Mouse (Mus musculus): ENCODE measurements at regions not wholly inside any gene's neighbourhood (a gene's known extent, or its start where the extent isn't known, plus 50 kb on each side); places are given as distances from the start of the nearest gene placed in this dataset.

DNA sequence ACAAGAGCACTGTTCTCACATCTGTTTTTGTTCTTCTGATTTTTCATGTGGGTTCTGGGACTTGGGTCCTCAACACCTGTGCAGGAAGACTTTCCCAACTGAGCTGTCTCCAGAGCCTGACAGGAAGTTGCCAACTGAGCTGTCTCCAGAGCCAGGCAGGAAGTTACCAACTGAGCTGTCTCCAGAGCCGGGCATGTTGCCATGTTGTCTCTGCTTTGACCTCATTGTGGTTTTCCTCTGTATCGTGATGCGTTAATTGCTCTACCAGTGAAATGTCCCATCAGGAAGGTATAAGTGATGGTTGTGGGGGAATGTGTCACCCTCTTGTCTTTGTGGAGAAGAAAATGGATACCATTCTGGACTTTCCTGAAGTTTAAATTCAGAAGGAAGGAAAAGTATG lies 54.4 kb upstream of the Olfm4 start:
- in situ Hi-C loops (cut with MboI; ENCODE audit: unreplicated experiment in 2 of 2), result no loop called here

DNA sequence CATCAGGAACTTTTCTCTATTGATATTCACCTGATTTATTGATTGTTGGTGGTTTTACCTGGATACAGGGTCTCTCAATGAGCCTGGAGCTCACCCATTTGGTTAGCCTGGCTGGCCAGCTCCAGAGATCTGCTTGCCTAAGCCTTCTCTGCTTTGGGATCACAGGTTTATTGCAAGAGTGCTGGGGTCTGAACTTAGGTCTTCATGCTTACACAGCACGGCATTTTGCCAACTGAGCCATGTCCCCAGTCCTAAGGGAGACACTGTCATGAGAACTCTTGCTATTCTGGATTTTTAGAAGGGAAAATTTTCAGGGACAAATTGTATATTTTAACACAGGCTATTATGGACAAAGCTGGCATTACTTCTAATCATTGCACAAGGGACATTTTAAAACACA lies 56.7 kb upstream of the Olfm4 start:
- in situ Hi-C loops (cut with MboI; ENCODE audit: unreplicated experiment in 2 of 2), result no loop called here

DNA sequence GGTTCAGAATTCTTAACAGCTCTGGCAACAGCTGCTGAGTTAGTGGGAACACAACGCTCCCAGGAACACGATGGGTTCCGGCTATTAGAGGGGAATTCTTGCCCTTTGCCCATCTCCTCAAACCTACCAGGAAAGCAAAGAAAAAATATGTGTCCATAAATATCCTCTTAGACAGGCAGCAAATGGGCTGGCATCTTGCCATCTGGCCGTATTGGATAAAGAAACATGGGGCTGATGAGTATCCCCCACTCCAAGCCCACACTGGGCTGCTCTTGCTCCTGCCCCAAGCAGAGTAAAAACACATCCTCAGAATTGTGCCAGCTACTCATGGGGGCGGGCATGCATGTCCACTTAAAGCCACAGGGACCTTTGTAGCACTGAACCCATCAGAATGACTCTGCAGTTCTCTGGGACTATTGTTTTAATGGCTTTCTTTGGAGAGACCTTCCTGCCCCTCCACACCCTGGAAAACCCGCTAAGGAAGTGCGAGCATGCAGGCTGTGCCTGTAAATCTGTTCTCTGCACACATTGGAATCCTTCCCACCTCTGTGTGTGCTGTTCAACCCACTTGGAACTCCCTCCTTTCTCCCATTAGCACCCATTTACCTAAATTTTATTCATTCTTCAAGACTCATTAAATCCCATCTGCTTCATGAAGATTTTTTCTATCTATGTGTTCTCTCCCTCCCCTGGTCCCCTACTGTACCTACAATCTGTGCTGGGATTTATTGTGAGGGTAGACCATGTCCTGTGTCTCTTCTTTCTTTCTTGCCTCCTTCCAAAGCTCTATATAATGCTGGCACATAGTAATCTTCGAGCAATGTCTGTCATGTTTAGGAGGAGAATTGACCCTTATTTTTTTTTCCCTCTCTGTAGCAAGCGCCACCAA lies 66.7 kb upstream of the Olfm4 start:
- in situ Hi-C loops (cut with MboI; ENCODE audit: unreplicated experiment in 2 of 2), result loop anchor here in 1 of 2 experiments (25.0 kb wide), 1 partner anchor 530 kb away; the partner anchor contains the start of genes Mtrf1 and Naa16

DNA sequence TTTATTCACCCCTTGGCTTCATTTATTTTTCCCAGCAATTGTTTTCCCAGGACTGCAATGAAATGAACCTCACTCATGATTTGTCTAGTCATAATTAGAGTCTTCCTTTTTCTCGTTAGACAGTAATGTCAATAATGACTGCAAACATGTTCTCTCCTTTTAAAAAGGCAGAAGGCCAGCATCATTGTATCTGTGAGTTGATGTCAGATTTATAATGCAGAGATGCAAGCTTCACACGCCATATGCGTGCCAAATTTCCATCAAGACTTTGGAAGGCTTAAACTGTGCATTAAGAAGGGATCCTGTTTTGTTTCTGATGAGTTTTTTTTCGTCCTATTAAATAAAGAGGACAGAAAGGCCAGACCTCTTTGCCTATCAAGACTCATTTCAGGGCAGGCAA lies 68.9 kb upstream of the Olfm4 start:
- in situ Hi-C loops (cut with MboI; ENCODE audit: unreplicated experiment in 2 of 2), result loop anchor here in 1 of 2 experiments (25.0 kb wide), 1 partner anchor 528 kb away; the partner anchor contains the start of genes Mtrf1 and Naa16

DNA sequence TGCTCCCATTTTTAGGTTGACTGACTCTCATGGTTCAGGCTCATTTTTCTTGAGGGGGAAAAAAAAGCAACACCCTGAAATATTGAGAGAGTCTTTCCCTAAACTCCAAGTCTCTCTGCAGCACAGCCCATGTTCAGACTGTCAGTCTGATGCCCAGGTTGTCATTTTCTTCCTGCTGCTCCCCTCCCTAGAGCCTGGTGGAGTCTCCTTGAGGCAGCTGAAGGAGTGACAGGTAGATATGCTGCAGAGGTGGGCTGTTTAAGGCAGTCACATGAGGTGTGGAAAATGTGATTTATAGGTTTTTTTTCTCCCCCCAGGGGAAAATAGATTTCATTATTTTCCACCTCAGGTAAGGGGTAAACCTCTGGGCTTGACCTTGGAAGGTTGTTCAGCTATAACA lies 70.6 kb upstream of the Olfm4 start:
- in situ Hi-C loops (cut with MboI; ENCODE audit: unreplicated experiment in 2 of 2), result loop anchor here in 1 of 2 experiments (25.0 kb wide), 1 partner anchor 526 kb away; the partner anchor contains the start of genes Mtrf1 and Naa16

DNA sequence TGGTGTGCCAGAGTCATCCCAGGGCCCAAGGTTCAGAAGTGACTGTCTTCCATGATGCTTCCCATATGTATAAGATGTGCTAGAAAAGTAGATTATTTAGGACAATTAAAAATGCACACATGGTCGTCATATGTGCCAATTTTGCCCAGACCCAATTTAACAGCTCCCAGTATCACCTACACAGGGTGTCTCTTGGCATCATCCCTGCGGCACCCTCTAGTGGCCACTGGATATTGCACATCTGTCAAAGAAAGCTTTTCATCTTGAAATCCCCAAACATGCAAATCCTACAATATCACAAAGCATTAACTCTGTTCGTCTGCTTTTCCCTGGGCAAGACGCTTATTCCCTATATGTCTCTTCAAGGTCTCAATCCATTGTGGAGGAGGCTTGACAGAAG lies 71.3 kb upstream of the Olfm4 start:
- in situ Hi-C loops (cut with MboI; ENCODE audit: unreplicated experiment in 2 of 2), result loop anchor here in 1 of 2 experiments (25.0 kb wide), 1 partner anchor 525 kb away; the partner anchor contains the start of genes Mtrf1 and Naa16

DNA sequence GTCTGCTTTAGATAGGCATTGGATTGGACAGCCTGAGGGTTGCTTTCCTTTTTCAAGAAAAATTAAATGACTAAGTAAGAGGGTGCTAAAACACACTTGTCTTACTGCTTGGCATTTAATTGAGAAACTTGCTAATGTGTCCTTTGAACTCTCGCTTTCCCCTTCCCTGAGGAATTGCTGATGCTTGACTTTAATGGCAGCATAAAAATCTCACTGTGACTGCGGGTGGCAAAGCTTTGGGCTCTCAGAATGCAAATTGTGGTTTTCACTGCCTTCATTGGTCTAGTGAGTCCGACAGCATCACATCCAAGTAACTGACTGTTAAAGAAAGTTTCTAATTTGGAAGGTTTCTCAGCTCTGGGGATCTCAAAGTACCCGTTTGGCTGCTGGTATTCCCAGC lies 76.1 kb upstream of the Olfm4 start:
- in situ Hi-C loops (cut with MboI; ENCODE audit: unreplicated experiment in 2 of 2), result loop anchor here in 1 of 2 experiments (25.0 kb wide), 1 partner anchor 520 kb away; the partner anchor contains the start of genes Mtrf1 and Naa16

DNA sequence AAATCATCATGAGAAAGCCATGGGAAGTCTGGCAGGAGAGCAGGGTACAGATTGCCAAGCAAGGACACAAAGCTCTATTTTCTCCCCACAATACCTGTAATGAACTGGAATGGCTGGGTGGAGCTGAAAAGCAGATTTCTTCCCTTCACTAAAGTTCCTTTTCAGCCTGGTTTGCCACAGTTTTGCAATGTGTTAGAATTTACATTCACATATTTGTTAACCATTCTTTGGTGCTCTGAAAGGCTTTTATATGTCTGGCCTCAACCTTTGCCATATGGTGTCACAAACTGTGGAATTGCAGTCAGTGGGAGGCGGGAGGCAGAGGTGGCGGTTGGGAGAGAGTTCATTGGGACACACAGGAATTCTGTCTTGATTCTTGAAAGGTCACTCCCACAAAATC lies 78.3 kb upstream of the Olfm4 start:
- in situ Hi-C loops (cut with MboI; ENCODE audit: unreplicated experiment in 2 of 2), result loop anchor here in 1 of 2 experiments (25.0 kb wide), 1 partner anchor 518 kb away; the partner anchor contains the start of genes Mtrf1 and Naa16

DNA sequence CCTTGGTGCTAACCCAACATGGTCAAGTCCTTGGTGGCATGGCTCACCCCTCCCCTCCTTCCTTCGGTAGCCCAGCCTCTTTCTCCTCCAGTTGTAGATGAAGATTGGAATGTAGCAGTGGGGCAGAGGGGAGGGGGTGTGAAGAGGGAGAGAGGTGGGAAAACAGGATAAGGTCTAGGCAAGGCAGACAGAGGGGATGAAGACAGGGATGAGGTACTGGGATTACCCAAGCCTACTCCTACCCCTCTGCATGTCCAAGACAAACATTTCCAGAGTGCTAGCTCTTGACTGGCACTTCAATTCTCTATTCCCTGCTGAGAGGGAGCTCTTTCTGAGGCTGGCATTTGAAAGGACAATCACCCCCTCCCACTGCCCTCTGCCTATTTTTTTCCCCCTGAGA lies 81.5 kb upstream of the Olfm4 start:
- in situ Hi-C loops (cut with MboI; ENCODE audit: unreplicated experiment in 2 of 2), result loop anchor here in 1 of 2 experiments (25.0 kb wide), 1 partner anchor 515 kb away; the partner anchor contains the start of genes Mtrf1 and Naa16

DNA sequence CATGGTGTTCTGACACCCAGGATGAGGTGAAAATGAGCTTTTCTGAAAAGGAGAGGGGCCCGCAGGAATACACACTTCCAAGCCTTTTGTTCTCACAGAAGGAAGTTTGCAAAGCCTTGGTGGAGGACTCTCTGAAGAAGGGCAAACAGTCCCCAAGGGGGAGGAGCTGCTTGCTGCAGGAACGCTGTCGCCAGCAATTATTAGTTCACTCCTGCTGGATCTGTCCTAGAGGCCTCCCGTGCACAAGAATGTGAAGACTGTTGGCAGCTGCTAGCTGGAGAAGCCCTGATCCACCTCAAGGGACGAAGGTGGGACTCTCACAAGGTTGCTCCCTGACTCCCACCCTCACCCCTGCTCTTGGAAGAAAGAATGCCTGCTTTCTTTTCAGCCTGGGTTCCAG lies 85.6 kb upstream of the Olfm4 start:
- in situ Hi-C loops (cut with MboI; ENCODE audit: unreplicated experiment in 2 of 2), result no loop called here

DNA sequence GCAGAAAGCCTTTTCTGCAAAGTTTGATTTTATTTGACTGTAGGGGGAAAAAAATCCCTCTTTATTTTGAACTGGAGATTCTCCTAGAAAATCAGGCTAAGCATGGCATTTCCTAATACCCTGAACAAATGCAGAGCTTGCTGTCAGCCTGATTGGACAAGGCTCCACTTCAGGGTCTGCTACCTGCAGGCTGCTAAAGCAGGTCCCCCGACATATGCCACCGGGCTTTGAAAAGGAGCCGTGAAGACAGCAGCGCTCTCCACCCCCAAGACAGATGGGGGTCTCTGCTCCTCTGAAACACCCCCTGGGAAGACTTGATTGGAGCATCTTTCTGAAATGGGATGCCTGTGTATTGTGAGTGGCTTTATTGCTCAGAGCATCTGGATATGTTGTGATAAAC lies 90.6 kb upstream of the Olfm4 start:
- in situ Hi-C loops (cut with MboI; ENCODE audit: unreplicated experiment in 2 of 2), result no loop called here

DNA sequence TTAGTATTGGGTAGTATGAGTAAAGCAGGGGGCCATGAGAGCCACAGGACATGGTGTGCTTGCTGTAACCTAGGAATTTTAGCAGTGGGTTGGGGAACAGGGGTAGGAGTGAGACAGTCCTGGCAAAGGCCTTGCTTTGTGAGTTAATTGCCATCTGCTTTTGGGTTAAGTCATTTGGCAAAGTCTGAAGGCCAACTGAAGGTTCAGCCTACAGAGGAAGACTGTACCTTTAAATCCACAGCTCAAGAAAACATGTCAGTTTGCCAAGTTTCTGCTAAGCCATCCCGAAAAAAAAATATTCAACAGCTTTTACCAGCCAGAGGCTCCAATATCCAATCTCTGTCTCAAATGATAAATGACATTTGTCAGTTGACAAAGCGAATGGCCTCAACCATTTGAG lies 93.2 kb upstream of the Olfm4 start:
- in situ Hi-C loops (cut with MboI; ENCODE audit: unreplicated experiment in 2 of 2), result no loop called here

DNA sequence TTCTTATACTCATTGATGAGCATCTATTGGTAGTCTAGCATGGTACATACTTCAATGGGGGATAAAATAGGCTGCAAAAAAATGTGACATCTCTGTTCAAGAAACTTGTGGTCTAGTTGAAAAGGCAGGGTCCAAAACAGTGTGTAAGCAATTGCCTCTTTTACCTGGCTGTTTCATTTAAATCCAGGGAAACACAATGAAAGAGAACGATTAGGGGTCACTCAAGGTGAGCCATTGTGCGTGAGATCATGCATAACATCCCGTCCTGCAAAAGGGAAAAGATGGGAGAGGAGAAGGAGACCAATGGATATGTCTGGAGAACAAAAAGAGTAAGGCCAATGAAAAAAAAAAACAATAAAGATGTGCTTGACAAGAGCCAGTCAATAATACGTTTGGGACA lies 93.6 kb upstream of the Olfm4 start:
- in situ Hi-C loops (cut with MboI; ENCODE audit: unreplicated experiment in 2 of 2), result no loop called here

DNA sequence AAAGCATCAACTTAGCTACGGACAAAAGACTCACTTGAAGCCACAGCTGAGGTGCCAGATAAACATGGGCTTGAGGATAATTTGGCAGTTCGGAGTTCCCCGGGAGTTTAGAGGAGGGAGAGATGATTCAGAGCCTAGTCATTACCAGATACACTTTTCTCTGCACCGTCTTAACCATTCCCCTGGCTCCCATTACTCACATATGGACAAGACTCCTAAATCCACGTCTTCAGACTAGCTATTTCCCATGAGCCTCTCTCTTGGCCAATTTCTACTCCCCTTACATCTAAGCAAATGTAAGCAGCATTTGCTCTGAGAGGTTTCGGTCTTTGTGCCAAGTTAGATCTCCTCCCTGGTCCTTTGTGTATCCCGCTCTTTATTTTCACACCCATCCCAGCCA lies 100.4 kb upstream of the Olfm4 start:
- in situ Hi-C loops (cut with MboI; ENCODE audit: unreplicated experiment in 2 of 2), result no loop called here

DNA sequence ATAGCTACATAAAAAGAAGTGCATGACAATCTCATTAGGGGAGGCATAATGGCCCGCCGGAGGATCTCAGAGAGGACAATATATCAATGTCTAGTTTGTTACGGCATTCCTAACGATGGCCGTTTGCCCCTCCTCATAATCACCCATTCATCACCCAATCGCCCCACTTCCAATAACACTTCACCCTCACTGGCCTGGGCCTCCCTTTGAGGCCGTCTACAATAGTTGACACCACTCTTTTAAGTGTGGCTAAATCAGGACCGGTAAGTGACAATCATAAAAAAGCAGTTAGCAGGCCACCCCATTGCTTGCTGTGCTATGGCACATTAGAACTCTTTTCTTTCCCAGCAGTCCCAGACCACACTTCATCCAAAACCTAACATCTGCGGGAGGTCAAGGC lies 102.2 kb upstream of the Olfm4 start:
- in situ Hi-C loops (cut with MboI; ENCODE audit: unreplicated experiment in 2 of 2), result no loop called here

DNA sequence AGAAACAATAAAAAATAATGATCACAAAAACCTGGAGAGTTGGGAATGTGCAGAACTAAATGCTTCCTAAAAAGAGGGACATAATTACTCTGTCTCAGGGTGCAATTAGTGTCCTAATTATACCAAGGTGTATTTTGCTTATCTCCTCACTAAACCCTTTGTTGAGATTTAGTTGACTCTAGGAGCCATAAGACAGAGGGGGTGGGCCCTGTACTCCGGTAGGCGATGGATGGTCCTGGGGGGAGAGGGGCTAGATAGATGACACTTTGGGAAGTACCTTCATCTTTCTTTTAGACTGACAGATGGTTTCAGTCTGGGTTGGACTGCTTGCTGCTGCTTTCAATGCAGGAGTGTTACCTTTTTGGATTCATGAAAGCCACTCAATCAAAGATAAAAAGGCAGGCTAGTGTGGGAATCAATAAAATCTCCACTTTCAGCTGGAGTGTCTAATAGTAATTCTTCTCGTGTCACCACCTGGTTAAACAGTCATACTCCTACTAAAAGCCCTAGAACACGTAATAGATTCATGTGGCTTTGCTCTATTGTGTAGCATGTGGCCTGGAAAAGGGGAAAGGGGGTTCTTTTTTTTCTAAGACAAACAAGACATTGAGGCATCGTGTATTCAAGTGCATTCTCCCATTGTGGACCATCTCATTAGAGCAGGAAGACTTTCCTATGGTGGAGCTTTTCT lies 103.7 kb upstream of the Olfm4 start:
- in situ Hi-C loops (cut with MboI; ENCODE audit: unreplicated experiment in 2 of 2), result no loop called here

DNA sequence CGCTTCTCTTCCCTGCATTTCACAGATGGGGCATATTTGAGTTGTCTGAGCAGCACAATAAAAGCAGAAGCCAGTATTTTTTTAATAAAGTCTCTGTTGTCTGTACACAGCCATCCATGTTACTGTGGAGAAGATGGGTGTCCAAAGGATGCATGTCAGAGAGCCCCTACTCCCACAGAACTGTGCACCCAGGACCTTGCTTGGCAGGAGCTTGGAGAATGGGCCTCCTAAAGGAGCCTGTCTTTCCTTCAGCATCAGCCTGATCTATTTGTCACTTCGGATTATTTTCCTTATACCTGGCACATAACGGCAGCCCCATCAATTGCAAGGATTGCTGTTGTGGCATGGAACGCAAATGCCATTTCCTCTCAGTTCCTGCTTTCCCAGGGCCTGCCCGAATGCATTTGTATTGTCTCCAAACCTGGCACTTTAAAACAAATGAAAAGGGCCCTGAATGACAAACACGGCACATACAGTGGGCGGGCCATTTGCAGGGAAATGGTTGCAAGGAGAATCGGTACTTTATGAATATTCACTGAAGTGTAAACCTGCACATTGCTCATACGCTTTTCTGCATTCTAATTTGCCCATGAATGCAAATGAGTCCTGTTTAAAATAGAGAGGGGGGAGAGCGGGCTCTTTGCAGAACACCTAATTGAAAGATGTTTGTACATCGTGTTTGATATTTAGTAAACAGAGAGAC lies 104.4 kb upstream of the Olfm4 start:
- in situ Hi-C loops (cut with MboI; ENCODE audit: unreplicated experiment in 2 of 2), result no loop called here

DNA sequence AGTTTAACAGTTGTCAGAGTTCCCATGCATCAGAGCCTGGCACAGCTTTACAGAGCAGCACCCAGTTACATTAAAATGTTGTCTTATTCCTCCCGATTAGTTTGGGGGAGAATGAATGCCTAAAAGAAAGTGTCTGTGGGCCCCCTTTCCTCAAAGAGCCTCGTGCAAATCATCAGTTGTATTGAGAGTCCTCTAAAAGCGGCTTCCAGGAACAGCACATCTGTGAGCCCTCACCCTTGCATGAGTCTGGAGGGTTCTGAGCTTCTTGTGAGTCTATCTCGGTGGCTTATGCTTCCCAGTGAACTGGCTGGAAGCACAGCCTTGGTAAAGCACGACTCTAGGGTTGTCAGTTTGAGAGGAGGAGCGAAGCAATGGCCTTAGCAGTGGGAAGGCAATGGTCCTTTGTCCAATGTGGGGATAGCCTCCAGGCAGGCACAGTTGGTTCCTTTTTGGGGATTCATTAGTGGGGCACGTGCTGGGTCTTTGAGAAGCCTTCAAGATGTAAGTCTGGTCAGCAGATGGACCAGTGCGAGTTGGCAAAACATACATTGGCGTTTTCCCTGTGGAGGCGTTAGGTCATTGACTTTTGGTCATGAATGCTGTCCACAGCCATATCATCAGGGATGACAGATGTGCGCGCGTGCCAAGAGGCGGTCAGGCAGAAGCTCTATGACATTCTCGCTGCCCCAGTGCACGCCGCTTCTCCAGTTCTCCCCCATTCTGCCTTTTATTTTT lies 105.4 kb upstream of the Olfm4 start:
- in situ Hi-C loops (cut with MboI; ENCODE audit: unreplicated experiment in 2 of 2), result no loop called here

DNA sequence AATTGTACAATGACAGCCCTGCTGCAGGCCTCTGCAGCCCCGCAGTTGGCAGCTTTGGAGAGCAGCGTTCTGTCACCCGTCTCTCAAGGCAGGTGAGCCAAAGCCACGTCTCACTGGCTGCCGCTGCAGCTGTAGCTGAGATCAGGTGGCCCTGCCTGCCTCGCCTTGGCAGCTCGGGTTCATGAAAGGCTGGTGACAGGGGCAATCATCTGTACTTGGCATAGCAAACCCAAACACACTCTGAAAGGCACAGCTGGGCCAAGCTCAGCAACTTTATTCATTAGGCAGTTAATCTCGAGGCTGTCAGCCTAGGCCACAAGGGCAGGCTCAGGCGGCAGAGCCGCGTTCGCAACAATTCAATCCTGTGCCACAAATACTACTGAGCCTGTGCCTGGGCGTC lies 102.0 kb upstream of the Pcdh8 start:
- in situ Hi-C loops (cut with MboI; ENCODE audit: unreplicated experiment in 2 of 2), result no loop called here

DNA sequence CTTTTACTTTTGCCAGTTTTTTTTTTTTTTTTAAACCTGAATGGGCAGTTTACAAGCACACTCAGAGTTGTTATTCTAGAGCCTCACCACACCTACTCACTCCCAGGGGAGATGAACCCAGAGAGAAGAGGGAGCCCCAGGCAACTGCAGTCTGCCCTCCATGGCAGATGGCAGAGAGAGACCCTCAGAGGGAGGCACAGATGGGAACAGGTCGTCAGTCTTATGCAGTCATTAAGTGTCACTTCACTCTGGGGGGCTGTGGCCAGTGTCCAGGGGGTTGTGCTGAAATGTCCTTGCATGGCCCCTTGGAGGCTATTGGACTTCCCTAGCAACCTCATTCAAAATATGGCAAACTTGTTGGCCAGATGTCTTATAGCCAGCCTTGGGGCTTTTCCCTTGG lies 101.3 kb upstream of the Pcdh8 start:
- in situ Hi-C loops (cut with MboI; ENCODE audit: unreplicated experiment in 2 of 2), result no loop called here
